Mouse (Mus musculus): ENCODE data around the gene Btn1a1.

Gene Btn1a1

GRCm38 (mm10) chr13:23465600-23466109 lies at the start of gene Btn1a1:
Gene Btn1a1, minus strand, starts transcription at chr13:23465901.
- no peak for DNase-seq

DNA sequence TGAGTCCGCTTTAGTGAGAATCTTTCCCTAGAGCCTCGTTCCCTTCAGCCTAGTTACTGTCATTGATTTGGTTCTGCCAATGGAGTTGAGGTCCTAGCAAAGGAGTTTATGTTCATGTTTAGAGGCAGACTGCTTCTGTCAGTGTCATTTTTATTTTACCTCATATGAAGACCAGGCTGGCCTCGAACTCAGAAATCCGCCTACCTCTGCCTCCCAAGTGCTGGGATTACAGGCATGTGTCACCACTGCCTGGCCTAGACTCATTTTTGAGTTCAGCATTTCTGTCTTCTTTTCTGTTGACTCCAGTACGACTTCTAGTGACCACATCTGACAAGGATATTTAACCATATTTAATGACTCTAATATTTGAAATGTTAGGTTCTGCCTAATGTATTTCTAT lies 49.6 kb upstream of the Btn1a1 start:
- DNase-seq, result no peak

GRCm38 (mm10) chr13:23513517-23513916 lies 47.8 kb upstream of the Btn1a1 start:
- DNase-seq, result no peak

DNA sequence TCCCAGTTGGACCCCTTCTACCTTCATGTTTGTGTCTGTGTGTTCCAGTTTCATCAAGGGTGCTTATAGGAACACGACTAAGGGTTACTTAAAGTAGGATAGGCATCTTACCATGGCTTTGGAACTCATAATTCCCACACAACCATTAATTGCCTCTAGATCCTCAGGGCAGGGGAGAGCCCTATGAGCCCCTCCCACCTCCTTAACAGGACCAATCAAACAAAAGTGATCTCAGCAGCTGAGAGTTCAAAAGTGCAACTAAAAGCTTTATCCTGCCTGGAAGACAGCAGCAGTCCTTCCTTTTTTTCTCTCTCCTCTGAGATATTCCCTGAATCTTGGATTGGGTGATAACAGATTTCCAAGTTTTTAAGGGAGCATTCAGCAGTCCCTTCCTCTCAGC lies 44.4 kb upstream of the Btn1a1 start:
- DNase-seq, result no peak

DNA sequence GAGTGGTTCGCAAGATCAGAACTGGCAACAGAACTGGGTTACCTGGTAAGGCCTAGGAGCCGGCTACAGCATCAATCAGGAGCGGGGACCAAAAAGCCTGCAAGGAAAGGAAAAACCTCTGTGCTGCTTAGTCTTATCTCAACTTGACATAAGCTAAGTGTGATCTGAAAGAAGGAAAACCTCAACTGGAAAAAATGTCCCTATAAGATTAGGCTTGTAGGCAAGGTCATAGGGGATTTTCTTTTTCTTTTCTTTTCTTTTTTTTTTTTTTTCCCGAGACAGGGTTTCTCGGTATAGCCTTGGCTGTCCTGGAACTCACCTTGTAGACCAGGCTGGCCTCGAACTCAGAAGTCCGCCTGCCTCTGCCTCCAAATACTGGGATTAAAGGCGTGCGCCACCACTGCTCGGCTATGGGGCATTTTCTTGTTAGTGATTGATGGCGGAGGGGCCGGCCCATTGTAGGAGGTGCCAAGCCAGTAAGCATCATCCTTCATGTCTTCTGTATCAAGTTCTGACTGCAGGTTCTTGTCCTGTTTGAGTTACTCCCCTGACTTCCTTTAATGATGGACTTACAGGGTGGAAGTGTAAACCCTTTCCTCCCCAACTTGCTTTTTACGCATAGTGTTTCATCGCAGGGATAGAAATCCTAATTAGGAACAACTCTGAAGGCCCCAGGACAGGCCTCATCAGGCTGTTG lies 41.3 kb upstream of the Btn1a1 start:
- no peak for DNase-seq

DNA sequence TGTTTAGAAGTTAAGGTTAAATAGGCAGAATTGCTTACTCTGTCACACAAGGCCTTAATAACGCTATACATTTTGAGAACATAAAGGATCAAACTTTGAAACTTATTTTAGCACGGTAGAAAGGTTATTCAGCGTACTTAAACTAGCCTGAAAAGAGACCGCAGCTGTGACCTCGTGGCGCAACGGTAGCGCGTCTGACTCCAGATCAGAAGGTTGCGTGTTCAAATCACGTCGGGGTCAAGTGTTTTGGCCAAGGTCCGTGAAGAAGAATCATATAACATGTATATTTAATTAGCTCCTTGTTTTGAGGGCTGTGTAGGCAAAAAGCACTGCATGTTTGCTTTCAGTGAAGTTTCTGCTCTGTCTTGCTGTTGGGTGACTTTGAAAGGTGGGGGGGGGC lies 40.6 kb upstream of the Btn1a1 start:
- no peak for DNase-seq

GRCm38 (mm10) chr13:23505662-23506345 lies 40.1 kb upstream of the Btn1a1 start:
- DNase-seq, result no peak

DNA sequence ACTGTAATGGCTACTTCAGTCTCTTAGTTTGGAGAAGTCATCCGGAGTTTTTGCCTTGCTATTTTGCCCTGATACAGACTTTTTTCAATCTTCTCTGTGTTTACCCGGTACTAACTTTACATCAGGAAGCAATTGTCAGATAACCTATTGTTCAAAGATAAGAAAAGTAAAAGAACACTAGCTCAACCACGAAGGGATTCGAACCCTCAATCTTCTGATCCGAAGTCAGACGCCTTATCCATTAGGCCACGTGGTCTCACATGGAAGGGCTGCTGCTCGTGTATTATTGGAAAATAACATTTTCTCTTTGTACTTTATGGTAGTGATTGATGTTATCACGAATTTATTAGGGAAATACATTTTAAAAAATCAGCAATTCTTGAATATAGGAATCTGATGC lies 38.1 kb upstream of the Btn1a1 start:
- no peak for DNase-seq

GRCm38 (mm10) chr13:23502916-23503315 lies 37.2 kb upstream of the Btn1a1 start:
- DNase-seq, result no peak

DNA sequence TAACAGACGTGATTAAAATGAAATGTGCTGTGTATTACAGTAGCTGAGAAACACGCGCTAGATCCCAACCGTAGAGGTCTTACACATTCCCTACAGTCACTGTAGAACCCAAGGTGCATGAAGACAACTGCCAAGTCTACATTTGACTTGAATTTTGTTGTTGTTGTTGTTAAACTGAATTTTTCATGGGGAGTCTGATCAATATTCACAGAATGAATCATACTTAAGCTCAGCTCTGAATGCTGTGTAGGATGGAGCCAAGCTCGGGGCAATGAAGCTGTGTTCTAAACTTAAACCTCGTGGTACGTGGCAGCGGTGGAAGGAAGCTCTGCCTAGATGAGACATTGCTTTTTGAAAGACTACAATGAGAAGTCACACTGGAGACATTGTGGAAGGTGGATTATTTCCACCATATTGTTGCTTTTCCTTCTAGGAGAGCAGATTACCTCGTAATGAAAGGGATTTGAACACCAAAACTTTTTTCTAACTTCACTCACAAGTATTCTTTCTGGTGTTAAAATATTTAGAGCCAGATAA lies 36.4 kb upstream of the Btn1a1 start:
- no peak for DNase-seq

DNA sequence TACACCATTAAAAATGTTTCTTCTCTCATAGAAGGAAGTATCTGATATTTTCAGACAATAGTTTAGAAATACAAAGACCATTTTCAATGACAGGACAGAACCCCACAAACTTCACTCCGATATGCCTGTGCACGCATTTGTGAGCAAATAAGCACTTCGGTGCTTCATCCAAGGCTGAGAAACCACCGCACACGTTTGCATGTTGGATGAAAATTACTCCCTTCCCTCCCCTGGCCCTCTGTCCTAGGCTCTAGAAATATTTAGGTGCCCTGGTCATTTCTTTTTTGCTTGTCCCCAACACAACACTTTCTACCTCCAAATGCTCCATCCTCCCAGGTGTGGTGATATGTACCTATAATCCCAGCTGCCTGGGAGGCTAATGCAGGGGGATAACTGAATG lies 35.8 kb upstream of the Btn1a1 start:
- no peak for DNase-seq

DNA sequence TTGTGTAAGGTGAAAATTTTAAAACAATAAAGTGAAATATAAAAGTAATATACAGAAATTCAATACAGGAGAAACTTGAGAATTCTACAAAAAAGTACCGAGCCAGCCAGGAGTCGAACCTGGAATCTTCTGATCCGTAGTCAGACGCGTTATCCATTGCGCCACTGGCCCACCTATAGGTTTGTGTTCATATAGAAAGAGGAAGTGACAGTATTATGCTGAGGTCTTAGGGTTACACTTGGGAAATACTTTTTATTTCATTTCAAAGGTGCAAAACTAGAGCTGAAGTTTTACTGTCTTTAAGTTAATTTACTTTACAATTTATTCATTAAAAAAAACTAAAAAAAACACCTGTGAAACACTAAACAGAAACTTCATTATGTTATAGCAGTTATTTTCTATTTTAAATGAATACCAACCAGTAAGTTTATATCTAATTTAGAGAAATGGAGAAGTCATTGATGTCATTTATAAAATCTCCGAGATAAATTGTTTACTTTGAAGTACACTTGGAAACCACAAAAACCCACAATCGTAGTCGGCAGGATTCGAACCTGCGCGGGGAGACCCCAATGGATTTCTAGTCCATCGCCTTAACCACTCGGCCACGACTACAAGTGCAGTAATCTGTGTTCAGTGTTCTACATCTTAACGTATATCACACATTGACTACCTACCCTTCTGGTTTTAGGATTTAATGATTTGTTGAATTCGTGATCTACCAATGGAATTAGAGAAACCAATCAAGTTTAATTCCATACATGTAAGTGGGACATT lies 34.9 kb upstream of the Btn1a1 start:
- no peak for DNase-seq

- DNase-seq, result no peak
These were observed 34.2 kb upstream of the Btn1a1 start for GRCm38 (mm10) chr13:23499943-23500342.

GRCm38 (mm10) chr13:23498653-23499052 lies 33.0 kb upstream of the Btn1a1 start:
- no peak for DNase-seq

- no peak for DNase-seq
These were observed 32.1 kb upstream of the Btn1a1 start for GRCm38 (mm10) chr13:23497656-23498321.

- DNase-seq, result no peak
These were observed 29.8 kb upstream of the Btn1a1 start for GRCm38 (mm10) chr13:23495526-23495925.

DNA sequence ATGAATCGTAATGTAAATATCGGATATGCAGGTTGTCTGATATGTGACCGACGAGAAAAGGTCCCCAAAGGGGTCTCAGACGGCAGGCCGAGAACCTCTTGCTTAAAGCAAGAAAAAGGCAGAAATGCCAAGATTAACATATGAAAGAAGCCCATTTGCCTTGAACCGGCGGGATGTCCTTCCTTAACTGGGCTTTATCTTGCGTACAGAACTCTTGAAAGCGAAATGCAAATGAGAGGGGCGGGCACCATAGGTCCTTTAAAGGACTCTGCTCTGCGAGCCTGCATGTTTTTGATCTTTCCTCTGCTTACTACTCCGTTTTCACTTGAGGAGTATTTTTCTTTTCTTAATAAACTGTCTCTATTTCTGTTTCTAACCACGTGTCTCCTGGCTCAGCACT lies 26.3 kb upstream of the Btn1a1 start:
- no peak for DNase-seq

DNA sequence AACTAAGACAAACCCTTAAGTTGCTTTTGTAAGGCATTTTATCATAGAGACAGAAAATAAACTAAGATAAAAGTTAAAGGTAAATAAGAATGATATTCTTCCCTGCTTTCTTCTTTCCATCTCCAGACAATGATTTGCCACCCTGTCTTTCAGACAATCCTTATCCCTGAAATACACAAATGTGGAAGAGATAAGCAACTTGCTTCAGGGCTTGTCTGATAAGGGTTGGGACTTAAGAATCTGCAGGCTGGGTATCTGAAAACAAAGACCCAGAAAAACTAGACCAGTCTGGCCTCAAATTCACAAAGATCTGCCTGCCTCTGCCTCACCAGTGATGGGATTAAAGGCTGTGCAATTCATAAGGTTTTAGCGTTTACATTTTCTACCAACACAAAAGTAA lies 25.6 kb upstream of the Btn1a1 start:
- DNase-seq, result no peak

DNA sequence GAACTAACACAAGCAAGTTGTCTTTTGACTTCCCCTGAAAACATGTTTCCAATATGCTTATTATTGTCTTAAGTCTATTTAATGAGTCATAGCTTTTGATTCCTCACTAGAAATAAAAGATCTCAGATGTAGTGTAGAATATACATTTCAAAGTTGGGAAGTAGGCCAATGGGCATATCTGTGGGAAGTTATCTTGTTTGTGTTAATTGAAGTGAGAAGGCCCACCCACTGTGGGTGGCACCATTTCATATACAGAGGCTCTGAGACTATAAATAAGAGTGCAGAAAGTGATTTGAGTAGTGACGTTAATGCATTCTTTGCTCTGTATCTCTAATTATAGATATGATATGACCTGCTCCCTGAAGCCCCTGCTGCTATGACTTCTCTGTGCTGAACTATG lies 25.2 kb upstream of the Btn1a1 start:
- no peak for DNase-seq

DNA sequence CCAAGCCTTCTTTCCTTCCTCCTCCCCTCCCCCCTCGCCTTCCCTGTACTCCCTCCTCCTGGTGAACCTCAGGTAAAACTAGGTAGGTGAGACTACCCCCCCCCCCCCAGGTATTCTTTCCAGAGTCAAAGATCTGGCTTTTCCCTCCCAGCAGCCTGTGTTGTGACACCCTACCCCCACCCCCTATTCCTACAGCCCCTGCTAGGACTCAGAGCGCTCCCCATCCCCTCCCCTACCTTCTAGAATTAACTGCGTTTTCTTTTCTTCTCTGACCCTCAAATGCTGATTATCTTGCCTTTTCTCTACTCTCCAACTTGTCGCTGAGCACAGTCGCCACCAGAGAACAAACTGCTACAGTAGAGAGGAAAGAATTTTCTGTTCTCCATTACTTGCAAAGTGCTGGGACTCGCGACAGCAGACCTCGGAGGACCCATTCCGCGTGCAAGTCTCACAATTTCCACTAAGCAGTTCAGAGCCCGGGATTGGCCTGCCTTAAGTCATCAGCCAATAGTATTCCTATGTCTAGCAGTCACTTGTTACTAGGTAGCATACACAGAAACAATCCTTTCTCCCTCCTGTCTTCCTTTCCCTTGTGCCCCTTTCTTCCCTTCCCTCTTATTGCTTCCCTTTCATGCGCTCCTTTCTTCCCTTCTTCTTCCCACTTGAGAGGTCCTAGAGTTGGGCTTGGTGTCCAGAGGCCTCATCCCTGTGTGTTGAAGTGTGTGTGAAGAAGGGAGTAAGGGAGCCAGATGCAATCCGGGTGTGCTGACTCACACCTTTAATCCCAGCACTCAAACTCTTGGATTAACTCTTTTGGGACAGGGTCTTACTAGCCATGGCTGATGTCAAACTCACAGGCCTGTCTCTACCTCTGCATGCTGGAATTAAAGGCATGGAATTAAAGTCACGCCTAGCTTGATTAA lies 23.0 kb upstream of the Btn1a1 start, which contains the start of gene Btn2a2:
TSS of gene Btn2a2 (minus strand) at position 458 of the 923 bp plus-strand sequence.
- DNase-seq, result peak; percentile 27

- DNase-seq, result no peak
These were observed 19.6 kb upstream of the Btn1a1 start for GRCm38 (mm10) chr13:23485271-23485670.

- no peak for DNase-seq
These were observed 17.5 kb upstream of the Btn1a1 start for GRCm38 (mm10) chr13:23483153-23483552.
